Mouse (Mus musculus) G1E (cell line): ENCODE measurements around the gene Dync1li2.

ENCODE experiments used
- CTCF ChIP-seq: IDR thresholded peaks from 2 replicates; pipeline ENCODE4 v1.5.1; 2012; ENCODE audit warnings: low read depth, low read length, inconsistent platforms, mixed read lengths
- GATA1 ChIP-seq: IDR thresholded peaks from 2 replicates; pipeline ENCODE4 v1.6.1; 2012; ENCODE audit warnings: borderline replicate concordance, low read length, inconsistent platforms, mixed read lengths
- GATA2 ChIP-seq: IDR thresholded peaks from 2 replicates; pipeline ENCODE4 v1.6.1; 2012; ENCODE audit warnings: low read depth, low read length, inconsistent platforms, borderline replicate concordance
- POLR2AphosphoS5 ChIP-seq: IDR thresholded peaks from 2 replicates; pipeline ENCODE4 v1.6.1; 2012; ENCODE audit warnings: low read depth, low read length, inconsistent platforms; ENCODE audit not compliant: insufficient replicate concordance
- TAL1 ChIP-seq: conservative IDR thresholded peaks from 2 replicates; pipeline ENCODE4 v1.6.1; 2012; ENCODE audit warnings: low read depth, low read length, inconsistent platforms, mixed read lengths

DNA sequence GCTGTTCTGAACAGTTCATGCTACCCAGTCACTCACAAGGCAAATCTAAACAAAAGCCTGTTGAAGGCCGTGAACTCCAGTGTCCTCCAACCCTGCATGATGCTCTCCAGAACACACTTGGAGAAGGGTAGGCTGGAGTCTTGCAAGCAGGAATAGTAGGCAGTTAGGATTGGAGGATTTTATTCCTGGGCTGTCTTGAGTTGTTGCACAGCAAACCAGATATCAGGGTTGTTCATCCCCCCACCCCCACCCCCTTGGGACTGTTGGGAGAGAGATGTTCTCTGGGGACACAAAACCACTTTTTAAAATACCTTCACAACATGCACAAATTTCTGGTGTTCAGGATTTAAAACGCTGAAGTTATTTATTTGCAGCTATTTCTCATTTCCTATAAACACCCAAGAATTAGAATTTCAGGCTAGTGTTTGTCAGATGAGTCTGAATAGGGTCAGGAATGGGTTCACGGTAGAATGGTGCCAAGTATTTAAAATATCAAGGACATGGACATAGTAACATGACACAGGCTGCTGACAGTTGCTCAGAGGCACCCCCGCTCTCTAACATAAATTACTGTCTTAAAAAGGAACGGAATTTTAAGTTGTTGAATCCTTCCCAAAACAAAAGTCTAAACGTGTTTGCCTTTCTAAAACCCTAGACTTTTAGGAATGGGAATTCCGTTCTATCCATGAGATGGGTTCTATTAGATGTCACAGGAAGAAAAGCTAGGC is 29.9 kb downstream of the Dync1li2 start:
- TF ChIP-seq CTCF (no peak), GATA1 (no peak), TAL1 (no peak), POLR2AphosphoS5 (no peak), GATA2 (no peak)
